Mouse (Mus musculus) G1E (cell line): Measurements from ENCODE around the gene Cfap43.

Experiments used
- CTCF ChIP-seq: IDR thresholded peaks from 2 replicates; pipeline ENCODE4 v1.5.1; 2012; ENCODE audit warnings: low read depth, low read length, inconsistent platforms, mixed read lengths
- GATA1 ChIP-seq: IDR thresholded peaks from 2 replicates; pipeline ENCODE4 v1.6.1; 2012; ENCODE audit warnings: borderline replicate concordance, low read length, inconsistent platforms, mixed read lengths
- GATA2 ChIP-seq: IDR thresholded peaks from 2 replicates; pipeline ENCODE4 v1.6.1; 2012; ENCODE audit warnings: low read depth, low read length, inconsistent platforms, borderline replicate concordance
- POLR2AphosphoS5 ChIP-seq: IDR thresholded peaks from 2 replicates; pipeline ENCODE4 v1.6.1; 2012; ENCODE audit warnings: low read depth, low read length, inconsistent platforms; ENCODE audit not compliant: insufficient replicate concordance
- TAL1 ChIP-seq: conservative IDR thresholded peaks from 2 replicates; pipeline ENCODE4 v1.6.1; 2012; ENCODE audit warnings: low read depth, low read length, inconsistent platforms, mixed read lengths

DNA sequence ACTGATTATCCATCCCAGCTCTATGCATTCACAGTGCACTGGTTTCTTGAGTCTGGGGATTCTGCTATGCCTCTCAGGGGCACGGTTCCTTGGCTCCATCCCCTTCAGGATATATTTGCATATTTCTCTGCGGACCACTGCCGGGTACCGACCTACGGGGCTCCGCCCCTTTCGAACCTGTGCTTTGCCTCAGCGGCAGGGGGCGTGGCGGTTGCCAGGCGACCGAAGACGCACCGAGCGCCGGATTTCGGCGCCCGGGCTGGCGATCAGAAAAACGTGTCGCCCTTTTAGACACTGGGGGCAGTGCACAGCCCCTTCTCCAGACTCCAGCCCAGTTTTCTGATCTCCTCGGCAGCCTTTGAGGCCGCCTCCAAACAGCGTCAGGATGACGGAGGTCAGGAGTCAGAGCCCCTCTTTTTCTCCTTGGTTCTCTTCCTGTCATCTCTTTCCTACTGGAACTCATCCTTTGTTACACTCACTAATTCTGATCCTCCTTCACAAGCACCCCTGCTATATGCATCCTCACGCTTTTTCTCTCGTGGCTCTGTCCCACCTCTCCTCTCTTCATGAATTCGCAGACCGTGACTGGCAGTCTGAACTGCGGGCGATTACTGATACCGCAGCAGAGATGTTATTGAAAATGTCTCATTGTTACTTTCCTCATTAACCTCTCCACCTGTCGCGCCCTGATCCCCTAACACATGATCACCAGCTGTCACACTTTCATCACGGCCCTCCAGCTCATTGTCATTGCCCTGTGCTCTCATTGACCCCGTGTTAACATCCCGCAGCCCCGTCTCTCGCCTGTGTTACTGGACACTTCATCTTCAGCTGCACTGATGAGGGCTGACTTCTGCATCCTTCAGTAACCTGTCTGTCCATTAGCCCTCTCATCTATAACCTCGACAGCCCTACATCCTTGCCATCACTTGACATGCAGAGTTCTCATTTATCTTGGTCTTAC is 18.6 kb upstream of the Cfap43 start, which contains the start of gene Cfap58:
- TF ChIP-seq CTCF (no peak), GATA1 (no peak), POLR2AphosphoS5 (no peak), TAL1 (no peak), GATA2 (no peak)
